Mouse (Mus musculus) gastrocnemius, postnatal 4 days (tissue): ENCODE measurements around the gene Slc43a3. TPM values are rescaled to one million over a fixed set of nuclear protein-coding genes. Genes with fewer than 3 reads are reported as not detected.

Source experiments
- DNase-seq, 2 experiments: peaks; one replicate each; pipeline ENCODE4 v3.0.0; 2021 to 2022; ENCODE audit warnings: low spot score in 2 of 2, mixed read lengths in 2 of 2
- total RNA-seq, 2 experiments: library from RNA; stranded (reverse); gene quantifications; 2 replicates each; pipeline ENCODE4 v1.2.3; 2021

The Slc43a3 gene
- total RNA-seq, 2 experiments from 2014 or later, result 29.4 to 29.7 TPM

DNA sequence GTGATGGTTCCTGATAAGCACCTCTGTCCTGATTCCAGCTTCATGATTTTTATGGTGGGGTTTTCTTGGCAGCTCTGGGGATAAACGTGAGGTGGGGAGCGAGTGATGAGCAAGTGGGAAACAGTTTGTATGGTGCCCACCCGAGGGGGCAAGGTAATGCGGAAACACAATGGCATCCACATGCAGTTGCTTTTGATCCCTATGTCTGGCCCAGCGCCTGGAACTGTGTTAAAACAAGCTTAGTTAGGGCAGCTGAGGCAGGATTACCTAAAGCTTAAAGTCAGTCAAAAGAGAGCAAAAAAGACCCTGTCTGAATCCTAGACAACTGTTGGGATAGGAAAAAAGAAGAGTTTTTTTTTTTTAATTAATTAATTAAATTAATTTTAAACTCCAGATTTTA is 1.3 kb upstream of the Slc43a3 start:
- no peak for DNase-seq

DNA sequence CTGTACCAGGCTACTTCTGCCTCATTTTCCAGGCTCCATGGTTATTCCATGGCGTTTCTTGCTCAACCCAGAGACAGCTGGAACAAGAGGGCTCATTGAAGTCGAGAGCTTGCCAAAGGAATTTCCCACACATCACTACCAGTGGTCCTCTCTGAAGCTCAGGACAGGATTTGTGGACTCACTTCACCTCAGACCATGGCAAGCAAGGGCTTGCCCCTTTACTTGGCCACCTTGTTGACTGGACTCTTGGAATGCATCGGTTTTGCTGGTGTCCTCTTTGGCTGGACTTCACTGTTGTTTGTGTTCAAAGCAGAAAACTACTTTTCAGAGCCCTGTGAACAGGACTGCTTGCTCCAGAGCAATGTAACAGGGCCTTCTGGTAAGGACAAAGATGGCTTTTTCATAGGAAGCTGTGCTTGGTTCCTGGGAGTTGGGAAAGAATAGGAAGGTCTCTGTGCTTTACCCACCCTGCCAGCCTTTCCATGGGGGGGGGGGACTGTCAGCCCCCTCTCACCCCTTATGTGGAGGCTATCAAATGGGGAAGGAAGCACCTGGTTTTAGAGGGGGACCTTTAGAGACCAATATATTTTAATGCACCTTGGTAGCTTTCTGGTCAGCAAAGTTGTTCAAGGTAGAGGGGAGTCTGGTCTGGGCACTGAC is 1.2 kb downstream of the Slc43a3 start:
- DNase-seq, result no peak

DNA sequence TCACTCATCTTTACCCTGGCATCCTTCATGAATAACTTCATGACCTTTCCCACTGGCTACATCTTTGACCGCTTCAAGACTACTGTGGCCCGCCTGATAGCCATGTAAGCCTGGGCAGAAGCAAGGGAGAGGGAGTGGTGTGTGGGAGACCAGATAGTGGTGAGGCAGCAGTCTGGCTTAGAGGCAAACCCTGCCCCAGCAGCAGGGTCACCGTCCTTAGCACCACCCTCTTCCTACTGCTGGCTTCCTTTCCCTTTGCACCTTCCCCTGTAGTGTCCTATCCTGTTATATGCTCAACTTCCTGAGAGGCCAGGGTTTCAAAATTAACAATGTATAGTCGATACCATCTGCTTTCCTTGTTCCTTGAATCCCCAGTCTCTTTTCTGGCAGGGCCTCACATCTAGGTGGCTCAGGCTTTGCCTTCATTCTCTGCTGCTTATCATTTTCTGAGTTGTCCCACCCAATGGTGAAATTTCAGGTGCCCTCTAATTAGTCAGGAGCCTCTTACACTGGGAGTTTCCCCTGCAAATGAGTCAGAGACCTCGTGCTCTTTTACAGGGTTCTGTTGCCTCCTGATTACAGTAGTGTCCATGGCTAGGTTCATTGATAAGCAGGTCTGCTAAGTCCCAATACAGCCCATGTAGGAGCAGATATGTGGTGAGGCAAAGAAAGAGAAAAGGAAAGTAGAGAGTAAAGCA is 2.0 kb downstream of the Slc43a3 start:
- DNase-seq, result no peak

DNA sequence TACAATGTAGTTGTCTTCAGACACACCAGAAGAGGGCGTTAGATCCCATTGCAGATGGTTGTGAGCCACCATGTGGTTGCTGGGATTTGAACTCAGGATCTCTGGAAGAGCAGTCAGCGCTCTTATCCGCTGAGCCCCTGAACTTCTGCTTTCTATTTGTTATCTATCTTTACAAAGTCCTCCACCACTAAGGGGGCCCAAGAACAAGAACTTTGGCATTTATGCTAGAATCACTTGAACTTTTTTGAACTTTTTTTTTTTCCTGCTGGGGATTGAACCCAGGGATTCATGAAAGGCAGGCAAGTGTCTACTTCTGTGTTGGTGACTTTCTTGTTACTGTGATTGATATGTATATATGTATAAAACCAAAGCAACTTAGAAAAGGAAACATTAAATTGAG is 2.9 kb downstream of the Slc43a3 start:
- no peak for DNase-seq

DNA sequence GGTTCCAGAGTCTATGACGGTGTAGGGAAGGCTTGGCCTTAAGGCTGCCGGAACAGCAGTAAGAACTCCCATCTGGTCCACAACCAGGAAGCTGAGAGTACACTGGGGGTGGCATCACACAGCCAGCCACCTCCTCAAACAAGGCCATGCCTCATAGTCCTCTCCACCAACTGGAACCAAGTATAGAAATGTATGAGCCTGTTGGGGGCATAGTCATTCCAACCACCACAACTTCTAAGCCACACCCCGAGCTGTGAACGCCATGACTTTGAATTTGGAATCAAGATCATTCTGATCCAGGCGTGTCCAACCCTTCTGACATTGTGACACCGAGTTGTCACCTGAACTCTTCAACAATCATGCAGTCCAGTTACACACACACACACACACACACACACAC is 3.3 kb downstream of the Slc43a3 start:
- DNase-seq, result no peak

DNA sequence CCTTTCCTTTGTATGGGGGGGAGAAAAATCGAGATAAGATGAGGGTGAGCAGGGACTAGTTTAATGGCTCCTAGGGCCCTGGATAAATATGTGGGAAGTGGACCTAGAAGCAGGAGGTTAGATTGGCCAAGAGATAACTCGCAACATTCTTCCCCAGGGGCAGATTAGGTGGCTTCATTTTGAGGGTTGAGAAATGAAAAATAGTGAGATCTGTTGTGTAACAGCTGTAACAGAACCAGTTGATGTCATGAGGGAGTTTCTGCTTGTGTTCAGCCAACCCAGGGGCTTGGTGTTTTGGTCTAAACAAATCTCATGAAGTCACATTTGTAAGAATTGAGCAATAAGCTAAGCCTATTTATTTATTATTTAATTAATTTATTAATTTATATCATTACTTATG is 5.0 kb downstream of the Slc43a3 start:
- no peak for DNase-seq

DNA sequence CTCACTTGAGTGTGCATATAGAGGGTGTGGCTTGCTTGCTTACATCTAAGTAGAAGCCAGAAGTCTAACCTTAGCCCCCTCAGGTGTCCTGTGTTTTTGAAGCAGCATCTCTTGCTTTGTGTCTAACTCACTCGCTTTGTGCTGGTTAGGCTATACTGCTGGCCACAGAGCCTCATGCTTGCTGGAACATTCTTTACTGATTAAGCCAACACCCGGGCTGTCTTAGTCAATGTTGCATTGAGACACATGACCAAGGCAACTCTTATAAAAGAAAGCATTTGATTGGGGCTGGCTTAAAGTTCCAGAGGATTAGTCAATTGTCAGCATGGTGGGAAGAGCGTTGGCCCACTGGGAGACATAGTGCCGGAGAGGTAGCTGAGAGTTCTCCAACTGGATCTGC is 5.4 kb downstream of the Slc43a3 start:
- DNase-seq, result no peak

DNA sequence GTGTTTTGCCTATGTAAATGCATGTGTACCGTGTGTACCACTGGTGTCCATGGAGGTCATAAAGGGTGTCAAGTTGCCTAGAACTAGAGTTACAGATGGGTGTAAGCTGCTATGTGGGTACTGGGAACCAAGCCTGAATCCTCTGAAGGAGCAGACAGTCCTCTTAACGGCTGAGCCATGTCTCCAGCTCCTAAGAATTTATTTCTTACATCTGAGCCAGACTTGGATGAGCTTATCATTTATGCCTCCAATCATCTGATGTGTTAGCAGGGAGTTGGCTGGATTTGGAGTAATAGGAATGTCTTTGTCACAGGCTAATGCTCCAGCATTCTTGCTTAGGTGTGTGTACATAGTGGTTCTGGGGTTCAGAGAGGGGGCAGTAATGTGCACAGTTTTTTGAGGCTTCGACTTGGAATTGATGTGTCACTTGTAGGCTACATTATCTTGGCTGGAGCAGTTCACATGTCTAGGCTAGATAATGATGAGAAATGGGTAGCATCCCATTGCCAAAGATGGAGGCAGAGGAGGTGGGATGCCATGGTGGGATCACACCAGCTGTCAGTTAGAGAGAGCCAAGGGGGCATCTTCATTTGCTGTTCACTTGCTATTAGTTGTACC is 10.9 kb downstream of the Slc43a3 start:
- DNase-seq, result no peak

DNA sequence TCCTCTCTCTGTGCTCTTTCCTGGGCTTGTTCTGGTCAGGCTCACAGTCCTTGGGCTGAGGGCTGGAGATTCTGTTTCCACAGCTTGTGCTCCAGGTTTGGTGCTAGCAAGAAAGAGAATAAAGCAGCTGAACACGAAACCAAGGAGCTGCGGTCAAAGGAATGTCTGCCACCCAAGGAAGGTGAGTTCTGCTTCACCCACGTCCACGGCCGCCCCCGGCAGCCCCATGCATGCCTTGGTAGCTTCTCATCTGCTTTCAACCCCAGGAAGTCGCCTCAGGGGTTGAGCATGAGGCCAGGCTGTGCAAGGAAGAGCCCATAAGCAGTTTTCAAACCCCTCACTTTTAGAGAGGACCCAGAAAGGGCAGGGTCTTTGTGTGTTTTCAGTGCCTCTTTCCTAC is 11.9 kb downstream of the Slc43a3 start:
- no peak for DNase-seq

DNA sequence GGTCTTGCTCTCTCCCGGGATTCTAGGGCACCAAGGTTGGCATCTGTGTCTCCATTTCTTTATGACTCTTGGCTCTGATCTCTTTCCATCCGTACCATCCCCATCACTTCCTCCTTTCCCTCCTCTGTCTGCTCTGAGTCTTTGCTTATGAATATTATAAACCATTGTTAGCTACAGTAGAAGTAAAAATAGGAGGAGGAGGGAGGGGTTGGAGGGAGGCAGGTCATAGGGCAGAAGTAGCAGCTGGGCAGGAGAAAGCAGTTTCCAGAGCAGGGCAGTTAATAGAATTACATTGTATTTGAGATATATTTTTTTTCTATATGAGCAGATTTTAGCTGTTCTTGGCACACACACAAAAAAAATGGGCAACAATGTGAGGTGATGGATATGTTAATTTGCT is 12.3 kb downstream of the Slc43a3 start:
- DNase-seq, result no peak

DNA sequence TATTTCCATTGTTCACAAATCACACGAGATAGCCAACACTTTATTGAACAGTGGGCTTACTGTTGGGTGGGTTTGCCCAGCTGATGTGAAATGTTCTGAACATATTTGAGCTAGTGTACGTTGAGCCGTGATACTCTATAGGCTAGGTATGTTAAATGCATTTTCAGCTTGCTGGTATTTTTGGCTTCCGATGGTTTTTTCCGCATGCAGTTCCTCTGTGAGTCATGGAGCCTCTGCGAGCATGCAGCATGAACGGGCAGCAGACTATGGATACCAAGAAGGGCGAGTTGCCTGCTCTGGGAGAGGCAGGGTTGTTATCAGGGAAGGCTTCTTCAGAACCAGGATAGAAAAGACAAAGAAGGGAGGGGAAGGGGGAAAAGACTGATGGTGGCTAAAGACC is 14.6 kb downstream of the Slc43a3 start:
- no peak for DNase-seq

DNA sequence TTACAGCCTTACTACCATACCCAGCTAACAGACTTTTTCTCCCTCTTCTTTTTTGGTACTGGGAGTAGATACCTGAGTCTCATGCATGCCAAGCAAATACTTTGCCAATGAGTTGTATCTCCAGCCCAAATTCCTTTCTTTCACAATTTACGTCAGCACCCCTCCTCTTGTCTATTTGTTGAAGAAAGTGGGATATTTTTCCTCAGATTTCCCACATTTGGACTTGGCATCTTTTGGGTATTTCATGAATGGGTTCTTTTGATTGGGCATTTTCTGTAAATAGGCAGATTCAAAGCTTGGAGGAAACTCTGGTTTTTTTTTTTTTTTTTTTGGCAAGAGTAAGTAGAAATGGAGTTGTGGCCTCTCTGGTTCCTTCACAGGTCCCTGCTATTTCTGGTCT is 15.9 kb downstream of the Slc43a3 start:
- DNase-seq, result no peak

DNA sequence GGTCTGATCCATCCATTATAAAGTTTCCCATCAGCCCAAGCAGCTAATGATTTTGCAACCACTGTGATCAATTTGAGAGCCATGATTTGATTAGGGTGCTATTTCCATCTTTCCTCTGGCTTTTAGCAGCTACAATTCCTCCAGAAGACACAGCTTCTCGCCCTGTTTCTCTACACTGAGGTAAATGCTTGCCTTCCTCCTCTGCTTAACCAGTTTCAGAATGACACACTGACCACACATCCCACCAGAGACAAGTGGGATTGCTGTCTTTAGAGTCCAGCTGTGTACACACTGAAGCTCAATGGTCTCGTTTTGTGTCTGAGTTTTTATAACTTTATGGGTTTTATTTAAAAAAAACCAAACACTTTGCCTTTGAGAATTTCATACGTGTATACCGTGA is 16.3 kb downstream of the Slc43a3 start:
- DNase-seq, result no peak

DNA sequence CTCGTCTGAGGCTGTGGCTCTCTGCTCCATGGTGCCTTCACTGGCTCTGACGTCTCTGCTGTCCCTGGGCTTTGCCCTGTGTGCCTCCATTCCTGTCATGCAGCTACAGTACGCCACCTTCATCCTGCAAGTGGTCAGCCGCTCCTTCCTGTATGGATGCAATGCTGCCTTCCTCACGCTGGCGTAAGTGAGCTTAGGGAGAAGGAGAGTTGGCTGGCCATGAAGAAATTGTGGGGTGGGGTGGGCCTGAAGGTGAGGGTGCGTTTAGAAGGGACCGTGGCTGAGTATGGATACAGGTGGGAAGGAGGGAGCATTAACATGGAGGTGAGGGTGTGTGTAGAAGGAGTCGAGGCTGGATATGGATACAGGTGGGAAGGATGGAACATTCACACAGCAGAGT is 19.1 kb downstream of the Slc43a3 start:
- no peak for DNase-seq

DNA sequence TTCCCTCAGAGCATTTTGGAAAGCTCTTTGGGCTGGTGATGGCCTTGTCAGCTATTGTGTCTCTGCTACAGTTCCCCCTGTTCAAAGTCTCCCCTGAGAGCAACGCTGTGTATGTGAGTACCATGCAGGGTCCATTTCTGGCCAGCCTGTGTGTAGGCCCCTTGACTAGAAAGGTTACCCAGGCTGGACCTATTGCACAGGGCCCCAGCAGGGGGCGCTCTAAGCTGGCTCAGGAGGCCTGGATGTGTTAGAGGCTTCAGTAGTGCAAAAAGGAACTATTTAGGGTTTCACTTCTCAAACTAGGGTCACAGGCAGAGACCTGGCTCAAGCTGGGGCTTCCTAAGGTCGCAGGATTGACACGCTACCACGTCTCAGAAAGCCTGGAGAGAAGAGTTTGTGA is 19.9 kb downstream of the Slc43a3 start:
- peak; percentile 31 to 55 for DNase-seq

DNA sequence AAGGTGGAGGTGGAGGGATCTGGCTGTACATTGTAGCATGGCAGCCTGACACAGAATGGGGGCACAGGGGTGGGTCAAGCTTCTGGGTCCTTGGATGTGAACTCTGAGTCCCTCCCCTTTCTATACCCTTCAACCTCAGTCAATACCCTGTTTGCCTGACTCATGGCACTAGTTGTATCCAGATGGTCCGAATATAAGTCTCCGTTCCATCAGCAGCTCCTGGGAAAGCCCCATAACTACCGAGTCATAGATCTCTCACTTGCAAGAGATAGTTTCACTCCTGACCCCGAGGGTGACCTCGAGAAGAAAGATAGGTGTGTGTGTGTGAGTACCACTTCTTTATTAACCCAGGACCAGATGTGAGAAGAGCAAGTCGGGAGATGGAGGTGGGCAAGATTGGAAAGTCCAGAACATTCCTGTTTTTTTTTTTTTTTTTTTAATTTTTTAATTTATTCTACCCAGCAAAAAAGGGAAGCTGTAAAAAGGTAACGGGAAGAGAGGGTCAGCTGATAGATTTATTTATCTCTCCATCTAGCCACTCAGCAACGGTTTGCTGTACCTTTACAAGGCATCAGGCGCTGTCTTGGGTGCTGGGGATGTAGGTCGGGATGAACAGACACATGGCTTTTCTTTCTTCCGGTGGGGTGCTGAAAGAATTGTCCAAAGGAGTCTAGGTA is 22.3 kb downstream of the Slc43a3 start:
- DNase-seq, result no peak

DNA sequence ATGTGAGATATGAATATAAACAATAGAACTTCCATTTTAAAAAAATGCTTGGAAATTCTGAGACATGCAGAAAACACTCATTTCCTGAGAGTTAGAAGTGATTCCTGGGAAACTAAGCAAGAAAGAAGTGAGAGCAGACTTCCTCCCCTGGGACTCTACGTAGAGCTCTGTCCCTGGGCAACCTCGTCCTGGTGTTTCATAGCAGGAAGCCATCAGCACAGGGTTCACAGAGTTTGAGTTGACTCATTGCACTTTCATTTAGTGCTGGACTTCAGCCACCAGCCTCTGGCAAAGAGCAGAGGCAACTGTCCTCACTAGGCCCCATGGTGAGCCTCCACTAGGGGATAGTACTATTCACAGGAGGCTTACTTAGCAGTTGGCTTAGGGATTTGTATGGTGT is 24.9 kb downstream of the Slc43a3 start:
- DNase-seq, result peak in 1 of 2 experiments; percentile 28

DNA sequence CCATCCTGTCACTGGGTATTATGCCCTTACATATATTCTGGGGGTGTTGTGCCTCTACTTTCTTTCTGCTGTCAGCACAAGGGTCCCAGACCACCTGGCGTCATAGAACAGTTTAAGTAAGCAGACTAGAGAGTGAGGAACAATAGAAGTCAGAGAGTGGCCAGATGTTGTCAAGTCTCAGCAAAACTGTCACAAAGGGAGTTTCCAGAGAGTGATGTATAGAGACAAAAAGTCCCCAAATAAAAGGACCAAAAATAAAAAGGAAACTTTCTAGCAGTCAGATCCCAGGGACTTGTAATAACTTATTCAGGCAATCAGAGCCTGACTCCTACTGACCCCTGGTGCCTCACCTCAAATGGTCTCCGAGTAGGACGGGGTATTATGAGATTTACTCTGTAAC is 25.5 kb downstream of the Slc43a3 start:
- DNase-seq, result no peak

DNA sequence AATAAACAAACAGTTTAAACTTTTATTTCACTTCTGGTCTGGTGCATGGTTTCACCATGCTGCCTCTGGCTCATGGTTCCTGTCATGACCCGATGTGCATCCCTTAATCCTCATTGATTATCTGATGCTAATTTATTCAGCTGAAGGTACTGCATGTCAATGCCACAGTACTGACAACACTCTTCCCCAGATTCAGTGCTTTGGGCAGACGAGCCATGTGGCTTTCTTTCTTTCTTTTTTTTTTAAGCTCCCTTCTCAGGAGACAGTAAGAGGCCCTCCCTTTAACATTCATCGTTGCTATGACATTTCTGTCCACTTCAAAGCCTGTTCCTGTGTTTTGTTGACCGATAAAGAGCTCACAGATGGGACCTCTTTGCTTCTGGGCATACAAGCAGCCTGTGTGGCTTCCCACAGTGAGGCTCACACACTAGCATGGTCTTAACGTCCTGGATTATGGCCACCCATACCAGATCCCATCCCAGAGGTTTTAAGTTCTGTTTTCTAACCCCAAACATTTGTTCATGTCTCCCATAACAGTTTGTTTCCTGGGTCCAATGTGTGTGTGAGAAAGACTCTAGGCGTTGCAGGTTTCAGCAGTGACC is 26.6 kb downstream of the Slc43a3 start:
- no peak for DNase-seq

DNA sequence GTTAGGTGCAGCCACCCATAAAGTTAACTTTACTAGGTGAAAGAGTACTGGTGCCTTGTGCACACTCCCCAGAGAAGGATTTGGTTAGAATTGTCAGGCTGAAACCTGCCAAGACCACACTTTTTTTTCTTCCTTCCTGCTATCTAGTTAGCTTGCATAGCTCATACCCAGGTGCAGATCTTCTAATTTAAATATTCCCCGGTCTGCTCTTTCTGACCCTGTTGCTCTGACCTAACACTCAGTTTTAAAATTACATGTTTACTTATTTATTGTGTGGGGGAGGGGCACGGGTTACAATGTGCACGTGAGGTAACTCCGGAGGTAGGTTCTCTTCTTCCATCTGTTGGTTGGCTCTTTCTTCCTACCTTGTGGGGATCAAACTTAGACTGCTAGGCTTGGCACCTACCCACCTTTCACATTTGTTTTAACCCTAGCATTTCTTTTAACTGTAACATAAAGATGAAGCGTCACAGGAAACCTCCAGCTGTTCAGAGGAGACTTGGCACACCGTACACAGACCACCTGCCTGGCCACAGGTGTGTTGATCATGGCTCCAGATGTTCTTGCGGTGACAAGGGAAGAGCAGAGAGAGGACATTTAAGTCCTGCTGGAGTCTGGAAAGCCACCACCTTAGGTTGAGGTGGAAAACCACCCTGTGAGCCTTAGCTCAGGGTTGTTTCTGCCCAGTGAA is 27.9 kb downstream of the Slc43a3 start:
- DNase-seq, result no peak

DNA sequence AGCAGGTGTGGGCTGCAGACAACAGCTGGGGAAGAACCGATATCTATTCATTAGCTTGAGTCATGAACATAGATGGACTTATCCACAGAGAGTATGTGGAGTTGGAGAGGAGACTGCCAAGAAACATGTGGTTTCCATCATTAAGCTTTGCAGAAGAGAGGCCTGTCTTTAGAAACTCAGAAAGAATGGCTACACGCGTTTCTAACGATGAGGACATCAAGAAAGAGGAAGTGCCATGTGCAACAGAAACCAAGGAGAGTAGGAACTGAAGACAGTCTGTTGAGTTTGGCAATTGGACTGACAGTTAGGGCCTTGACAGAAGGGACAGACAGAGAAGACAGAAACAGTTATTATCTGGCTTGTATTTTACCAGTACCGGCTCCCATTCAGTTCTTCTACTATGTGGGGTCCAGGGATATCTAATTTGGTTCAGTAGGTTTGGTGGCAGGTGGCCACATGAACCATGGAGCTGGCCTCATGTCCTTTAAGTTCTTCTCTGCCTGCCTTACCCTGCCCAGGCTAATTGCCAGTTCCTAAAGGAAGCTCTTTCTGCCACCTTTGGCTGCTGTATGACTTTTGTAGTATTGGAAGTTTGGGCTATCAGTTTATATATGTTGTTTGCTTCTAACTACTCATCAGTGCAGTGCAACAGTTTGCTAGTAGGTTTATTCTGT is 31.1 kb downstream of the Slc43a3 start:
- no peak for DNase-seq
